Mouse (Mus musculus) E14TG2a.4 (cell line): Measurements from ENCODE around the gene Wnt11.

Source experiments
- H3K27me3 ChIP-seq: 2 replicates; pipeline ENCODE4 v1.6.1; 2014; ENCODE audit warnings: low read length, control low read depth; ENCODE audit not compliant: insufficient read depth
- H3K36me3 ChIP-seq: 2 replicates; pipeline ENCODE4 v1.6.1; 2014; ENCODE audit warnings: low read length, control low read depth; ENCODE audit not compliant: insufficient read depth
- H3K4me1 ChIP-seq: replicated peaks from 2 replicates; pipeline ENCODE4 v1.6.1; 2014; ENCODE audit warnings: low read depth, low read length, control low read depth
- H3K4me3 ChIP-seq: replicated peaks from 2 replicates; pipeline ENCODE4 v1.5.1; 2014; ENCODE audit warnings: mild to moderate bottlenecking, low read length
- H3K9me3 ChIP-seq: 2 replicates; pipeline ENCODE4 v1.6.1; 2014; ENCODE audit warnings: low read length, control low read depth
- CTCF ChIP-seq: conservative IDR thresholded peaks from 2 replicates; pipeline ENCODE4 v1.5.1; 2014; ENCODE audit warnings: low read length
- NANOG ChIP-seq: IDR thresholded peaks from 2 replicates; pipeline ENCODE4 v1.6.1; 2014; ENCODE audit warnings: borderline replicate concordance, low read length, mixed read lengths
- POU5F1 ChIP-seq: IDR thresholded peaks from 2 replicates; pipeline ENCODE4 v1.6.1; 2014; ENCODE audit warnings: low read length, borderline replicate concordance

Wnt11 gene

DNA sequence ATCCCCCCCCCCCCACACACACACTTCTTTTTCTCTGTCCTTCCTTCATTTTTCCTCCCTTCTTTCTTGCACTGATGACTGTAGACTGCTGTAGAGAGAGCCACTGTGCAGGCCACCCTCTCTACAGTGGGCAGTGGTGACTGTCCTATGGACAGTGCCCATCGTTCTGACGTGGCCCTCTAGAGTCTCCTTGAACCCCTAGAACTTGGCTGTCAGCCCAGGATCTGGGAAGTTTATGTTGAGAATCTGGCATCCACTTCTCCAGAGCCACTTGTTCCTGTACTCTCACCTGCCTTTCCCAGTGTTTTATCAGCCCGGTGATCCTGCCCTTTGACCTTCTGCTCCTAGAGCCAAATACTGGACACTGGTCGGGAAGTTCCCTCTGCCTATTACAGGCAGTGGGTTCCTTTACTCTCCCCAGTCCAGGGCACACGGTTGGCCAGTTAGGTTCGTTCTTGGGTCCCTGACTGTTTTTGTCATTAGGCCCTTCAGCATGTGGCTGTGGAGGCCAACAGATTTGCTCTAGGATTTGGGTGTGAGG, 39.6 kb downstream of the Wnt11 start:
- TF ChIP-seq POU5F1 (no peak), CTCF (no peak), NANOG (no peak)

DNA sequence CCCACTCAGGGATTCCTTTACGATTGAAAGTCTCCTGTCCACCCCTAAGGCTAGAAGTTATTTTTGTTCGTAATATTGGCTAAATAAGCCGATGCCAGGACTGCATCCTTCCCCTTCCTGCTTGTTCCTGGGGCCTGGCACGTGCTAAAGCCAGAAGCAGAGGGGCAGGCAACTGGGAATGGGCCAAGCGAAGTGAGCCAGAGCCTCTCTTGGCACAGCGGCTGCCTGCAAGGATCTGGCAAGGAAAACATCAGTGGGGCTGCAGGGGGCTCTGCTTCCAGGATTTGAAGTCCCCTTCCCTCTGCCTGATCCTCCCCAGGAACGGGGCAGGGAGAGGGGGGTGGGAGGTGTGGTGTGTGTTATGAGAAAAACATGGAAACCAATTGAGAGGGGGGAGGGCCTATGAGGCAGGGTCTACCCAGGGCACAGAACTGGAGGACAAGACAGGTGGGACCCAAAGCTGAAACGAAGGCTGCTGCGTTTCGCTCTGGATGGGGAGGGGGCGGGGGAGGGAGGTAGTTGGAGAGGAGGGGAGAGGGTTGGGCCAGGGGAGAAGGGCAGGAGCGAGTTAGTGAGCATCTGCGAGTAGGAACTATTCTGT, 40.6 kb downstream of the Wnt11 start:
- Histone ChIP-seq H3K4me3 (0 out of 2 replicates have a peak overlapping the region, but pooled peaks have one; percentile 29), H3K9me3 (peaks cover 5% of the 10 kb centered on the region; the same call in 1 of the 2 replicates), H3K27me3 (peaks cover 35% of the 10 kb centered on the region), H3K4me1 (peaks cover 55% of the 10 kb centered on the region), H3K36me3 (no peaks in the 10 kb centered on the region; the same call in 1 of the 2 replicates)
- TF ChIP-seq NANOG: no peak

More for the DNA sequence above, 39.6 kb downstream of the Wnt11 start:
- Histone ChIP-seq H3K9me3 (no peaks in the 10 kb centered on the region), H3K4me1 (peaks cover 63% of the 10 kb centered on the region), H3K36me3 (no peaks in the 10 kb centered on the region; the same call in 1 of the 2 replicates), H3K4me3 (no peak overlapping the region), H3K27me3 (peaks cover 43% of the 10 kb centered on the region)

DNA sequence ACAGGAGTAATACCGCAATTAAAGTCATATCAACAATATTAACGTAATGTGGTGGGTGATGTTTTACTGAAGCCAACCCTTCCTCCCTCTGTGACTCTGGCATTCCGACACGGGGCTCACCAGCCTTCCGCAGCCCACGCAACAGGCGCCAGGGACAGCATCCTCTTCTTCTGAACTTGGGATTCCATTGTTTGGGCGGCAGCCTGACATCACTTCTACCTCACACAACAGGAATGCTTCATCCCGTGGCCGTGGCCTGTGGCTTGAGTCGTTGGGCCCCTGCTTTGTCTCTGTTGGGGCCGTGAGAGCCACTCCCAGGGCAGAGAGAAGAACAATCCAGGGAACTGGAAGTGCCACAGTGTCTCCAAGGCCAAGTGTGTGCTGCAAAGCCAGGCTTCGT, 41.2 kb downstream of the Wnt11 start:
- Histone ChIP-seq H3K27me3 (peaks cover 28% of the 10 kb centered on the region), H3K4me3 (no peak overlapping the region), H3K4me1 (peaks cover 49% of the 10 kb centered on the region), H3K9me3 (peaks cover 6% of the 10 kb centered on the region; the same call in 1 of the 2 replicates), H3K36me3 (no peaks in the 10 kb centered on the region)
- TF ChIP-seq POU5F1: no peak
- TF ChIP-seq NANOG: no peak
- TF ChIP-seq CTCF: no peak

DNA sequence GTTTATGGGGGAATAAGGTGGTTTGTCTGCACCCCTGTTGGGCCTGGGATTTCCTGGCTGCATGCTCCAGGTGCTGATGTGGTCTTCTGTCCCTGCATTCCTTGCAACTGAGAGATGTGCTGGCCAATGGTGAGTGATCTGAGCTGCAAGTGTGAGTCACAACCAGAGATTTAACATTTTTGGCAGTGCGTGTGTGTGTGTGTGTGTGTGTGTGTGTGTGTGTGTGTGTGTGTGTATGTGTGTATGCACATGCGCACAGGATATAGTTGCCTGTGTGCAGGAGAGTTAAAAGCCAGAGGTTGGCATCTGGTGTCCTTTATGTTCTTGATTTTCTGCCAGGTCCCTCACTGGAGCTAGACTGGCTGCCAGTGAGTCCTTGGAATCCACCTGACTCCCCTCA, 44.3 kb downstream of the Wnt11 start:
- Histone ChIP-seq H3K4me3 (no peak overlapping the region), H3K9me3 (peaks cover 6% of the 10 kb centered on the region; the same call in 1 of the 2 replicates), H3K36me3 (no peaks in the 10 kb centered on the region), H3K4me1 (peaks cover 21% of the 10 kb centered on the region), H3K27me3 (peaks cover 12% of the 10 kb centered on the region)
- no peak for TF ChIP-seq POU5F1
- TF ChIP-seq NANOG: no peak
- TF ChIP-seq CTCF: no peak

DNA sequence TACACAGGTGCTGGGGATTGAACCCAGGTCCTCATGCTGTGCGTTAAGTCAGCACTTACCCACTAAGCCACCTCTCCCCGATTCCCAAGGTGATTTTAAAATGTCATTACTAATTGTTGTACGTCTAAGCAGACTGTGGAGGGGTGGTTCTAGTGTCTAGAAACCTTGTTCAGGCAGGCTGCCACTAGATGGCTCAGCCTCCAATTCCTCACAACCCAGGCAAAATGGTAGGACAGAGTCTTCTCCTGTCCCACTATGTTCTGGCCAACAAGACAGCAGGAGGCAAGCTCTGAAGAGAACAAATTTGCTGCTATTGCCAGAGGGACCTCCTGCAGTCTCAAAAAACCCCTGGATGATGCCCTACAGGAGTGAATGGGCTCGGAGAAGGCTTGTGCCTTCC, 47.0 kb downstream of the Wnt11 start:
- Histone ChIP-seq H3K9me3 (peaks cover 6% of the 10 kb centered on the region; the same call in 1 of the 2 replicates), H3K36me3 (no peaks in the 10 kb centered on the region)
- TF ChIP-seq POU5F1 (no peak), NANOG (no peak), CTCF (no peak; the same call in 1 of the 2 replicates)

DNA sequence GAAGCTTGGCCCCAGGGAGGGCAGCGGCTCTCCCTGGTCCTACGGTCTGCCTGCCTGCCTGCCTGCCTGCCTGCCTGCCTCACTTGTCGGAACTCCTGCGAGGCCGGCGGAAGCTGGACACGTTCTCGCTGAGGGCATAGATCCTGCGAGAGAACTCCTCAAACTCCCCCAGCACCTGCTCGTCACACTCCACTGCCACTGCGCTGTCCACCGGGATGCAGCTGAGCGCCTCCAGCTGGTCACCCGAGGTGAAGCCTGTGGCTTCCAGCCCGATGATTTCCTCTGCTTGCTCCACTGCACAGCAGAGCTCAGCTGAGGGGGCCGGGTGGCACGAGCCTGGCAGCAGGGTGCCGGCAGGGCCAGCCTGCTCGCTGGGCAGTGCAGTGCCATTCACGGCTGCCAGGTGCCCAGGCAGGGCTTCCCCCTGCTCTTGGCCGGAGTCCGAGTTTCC, 52.9 kb downstream of the Wnt11 start:
- H3K36me3 ChIP-seq: no peaks in the 10 kb centered on the region; the same call in 1 of the 2 replicates
- H3K27me3 ChIP-seq: no peaks in the 10 kb centered on the region
- no peaks in the 10 kb centered on the region for H3K9me3 ChIP-seq
- peaks cover 10% of the 10 kb centered on the region; the same call in 1 of the 2 replicates for H3K4me1 ChIP-seq
- TF ChIP-seq CTCF (peak; percentile 13; the same call in 1 of the 2 replicates), NANOG (no peak)
- H3K4me3 ChIP-seq: peak overlapping the region; percentile 29; the same call in 1 of the 2 replicates

More for the DNA sequence above, 47.0 kb downstream of the Wnt11 start:
- Histone ChIP-seq H3K4me1 (peaks cover 3% of the 10 kb centered on the region; the same call in 1 of the 2 replicates), H3K27me3 (peaks cover 6% of the 10 kb centered on the region), H3K4me3 (no peak overlapping the region)

DNA sequence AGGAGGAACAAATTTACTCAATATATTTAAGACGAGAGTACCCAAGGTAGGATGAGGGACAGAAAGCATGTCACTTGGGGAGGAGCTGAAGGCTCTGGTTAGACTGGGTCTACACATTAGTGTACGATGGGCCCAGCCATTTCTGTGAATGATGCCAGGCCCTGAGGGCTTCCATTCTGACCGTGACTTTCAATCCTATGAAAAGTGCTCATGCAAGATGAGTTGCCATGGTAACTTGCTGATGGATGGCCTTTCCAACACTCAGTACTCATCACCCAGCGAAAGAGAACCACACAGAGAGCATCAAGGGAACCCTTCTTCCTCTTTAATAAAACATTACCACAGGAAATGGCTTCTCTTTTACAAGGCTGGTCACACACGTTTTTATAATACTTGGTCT, 53.9 kb downstream of the Wnt11 start:
- no peak for TF ChIP-seq NANOG
- no peak for TF ChIP-seq CTCF
- TF ChIP-seq POU5F1: no peak
- H3K9me3 ChIP-seq: no peaks in the 10 kb centered on the region
- H3K27me3 ChIP-seq: no peaks in the 10 kb centered on the region
- peaks cover 4% of the 10 kb centered on the region for H3K36me3 ChIP-seq
- peaks cover 10% of the 10 kb centered on the region; the same call in 1 of the 2 replicates for H3K4me1 ChIP-seq
- no peak overlapping the region for H3K4me3 ChIP-seq

DNA sequence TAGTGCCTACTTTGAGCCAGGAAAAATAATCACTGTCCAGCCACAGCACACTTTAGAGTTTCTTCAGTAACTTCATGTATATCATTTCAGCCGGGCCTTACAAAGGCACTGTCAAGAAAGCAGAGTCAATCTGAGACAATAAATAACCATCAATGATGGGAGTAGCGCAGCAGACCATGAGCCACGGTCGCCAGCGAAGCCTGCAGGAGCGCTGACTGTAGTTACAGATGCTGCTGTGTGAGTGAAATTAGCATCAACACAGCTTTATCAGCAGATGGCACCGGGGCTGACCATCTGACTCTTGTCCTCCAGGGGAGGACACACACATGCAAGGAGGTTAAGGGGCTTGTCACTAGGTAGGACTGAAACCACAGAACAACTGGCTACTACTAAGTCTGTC, 54.3 kb downstream of the Wnt11 start:
- TF ChIP-seq CTCF (no peak), POU5F1 (no peak), NANOG (no peak)
- H3K36me3 ChIP-seq: peaks cover 6% of the 10 kb centered on the region
- no peaks in the 10 kb centered on the region for H3K27me3 ChIP-seq
- peaks cover 10% of the 10 kb centered on the region; the same call in 1 of the 2 replicates for H3K4me1 ChIP-seq
- H3K4me3 ChIP-seq: no peak overlapping the region
- no peaks in the 10 kb centered on the region for H3K9me3 ChIP-seq

DNA sequence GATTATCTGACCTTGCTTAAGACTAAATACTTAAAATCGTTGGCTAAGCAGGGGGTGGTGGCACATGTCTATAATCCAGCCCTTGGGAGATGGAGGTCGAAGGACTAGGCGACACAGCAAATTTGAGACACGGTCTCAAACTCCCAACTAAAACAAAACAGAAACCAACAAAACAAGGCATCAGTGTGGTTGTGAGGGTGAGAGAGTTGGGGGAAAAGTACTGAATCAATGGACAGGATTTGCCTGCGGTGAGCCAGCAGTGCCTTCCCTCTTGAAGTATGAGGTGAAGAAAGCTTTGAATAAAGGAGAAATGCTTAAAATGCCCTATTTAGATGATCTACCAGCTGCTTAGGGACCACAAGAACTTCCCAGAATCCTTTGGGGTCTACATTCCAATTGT, 58.2 kb downstream of the Wnt11 start:
- TF ChIP-seq CTCF (no peak), NANOG (no peak)
- no peak overlapping the region for H3K4me3 ChIP-seq
- peaks cover 2% of the 10 kb centered on the region; the same call in 1 of the 2 replicates for H3K4me1 ChIP-seq
- H3K27me3 ChIP-seq: no peaks in the 10 kb centered on the region
- peaks cover 11% of the 10 kb centered on the region for H3K36me3 ChIP-seq
- no peaks in the 10 kb centered on the region for H3K9me3 ChIP-seq
